Mouse (Mus musculus): ENCODE results near the gene Gabrg1.

Gabrg1 gene

GRCm38 (mm10) chr5:70842192-70843095, at the start of gene Gabrg1:
Gene Gabrg1 (minus strand): TSS chr5:70842617.
- DNase-seq (ENCODE audit: low read depth): no peak

DNA sequence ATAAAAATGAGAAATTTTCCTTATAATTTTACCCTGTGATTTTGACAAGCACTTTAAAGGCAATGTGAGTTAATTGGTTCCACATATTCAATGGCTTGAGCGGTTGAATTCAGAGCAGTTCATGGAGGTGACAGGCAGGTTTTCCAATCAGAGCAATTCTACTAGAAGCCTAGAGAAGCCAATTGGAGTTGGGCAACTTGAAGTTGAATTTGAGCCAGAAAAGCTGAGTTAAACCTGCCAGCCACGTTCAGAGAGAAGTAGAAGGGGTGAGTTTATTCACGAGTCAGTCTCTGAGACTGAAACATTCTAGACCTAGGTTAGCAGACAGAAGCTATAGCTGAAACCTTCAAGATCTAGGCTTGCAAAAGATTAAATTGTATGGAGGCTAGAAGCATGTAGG, 41.6 kb upstream of the Gabrg1 start:
- no peak for DNase-seq (ENCODE audit: low read depth)

GRCm38 (mm10) chr5:70870081-70870480, 27.7 kb upstream of the Gabrg1 start:
- DNase-seq (ENCODE audit: low read depth): no peak

GRCm38 (mm10) chr5:70843096-70843734, 798 bp upstream of the Gabrg1 start:
- DNase-seq (ENCODE audit: low read depth): no peak

DNA sequence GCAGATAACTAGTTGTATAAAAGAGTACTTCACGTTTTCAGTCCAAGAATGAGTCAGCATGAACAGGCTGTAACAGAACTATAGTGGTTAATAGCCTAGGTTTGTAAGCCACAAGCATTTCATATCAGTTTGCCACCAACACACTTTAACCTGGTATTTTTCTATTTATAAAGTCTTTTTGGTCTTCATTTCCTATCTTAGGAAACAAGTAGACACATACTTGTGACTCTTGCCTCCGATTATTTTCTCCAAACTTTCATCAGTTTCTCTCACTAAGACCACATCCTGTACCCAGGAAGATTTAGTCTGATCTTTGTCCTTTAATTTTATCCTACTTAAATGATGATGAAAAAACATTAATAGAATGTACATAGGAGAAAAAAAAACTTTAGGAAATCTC, 23.7 kb downstream of the Gabrg1 start:
- DNase-seq (ENCODE audit: low read depth): no peak

DNA sequence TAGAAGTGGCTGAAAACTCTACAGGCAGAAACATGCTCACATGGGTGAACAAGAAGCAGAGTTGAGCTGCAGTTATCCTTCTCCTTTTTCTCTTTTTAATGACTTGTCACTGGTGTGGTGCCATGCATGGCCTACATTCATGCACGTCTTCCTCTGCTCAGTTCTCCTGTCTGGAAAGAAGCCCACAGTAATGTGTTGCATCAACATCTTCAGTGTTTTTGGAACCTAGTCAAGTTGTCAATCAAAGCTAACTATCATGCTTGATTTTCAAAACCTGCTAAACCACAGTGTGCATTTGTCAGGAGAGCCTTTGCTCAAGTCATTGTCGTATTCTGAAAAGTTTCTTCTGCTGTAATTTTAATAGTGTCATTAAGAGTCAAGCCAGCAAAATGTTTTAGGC, 106.3 kb downstream of the Gabrg1 start:
- DNase-seq (ENCODE audit: low read depth): no peak

DNA sequence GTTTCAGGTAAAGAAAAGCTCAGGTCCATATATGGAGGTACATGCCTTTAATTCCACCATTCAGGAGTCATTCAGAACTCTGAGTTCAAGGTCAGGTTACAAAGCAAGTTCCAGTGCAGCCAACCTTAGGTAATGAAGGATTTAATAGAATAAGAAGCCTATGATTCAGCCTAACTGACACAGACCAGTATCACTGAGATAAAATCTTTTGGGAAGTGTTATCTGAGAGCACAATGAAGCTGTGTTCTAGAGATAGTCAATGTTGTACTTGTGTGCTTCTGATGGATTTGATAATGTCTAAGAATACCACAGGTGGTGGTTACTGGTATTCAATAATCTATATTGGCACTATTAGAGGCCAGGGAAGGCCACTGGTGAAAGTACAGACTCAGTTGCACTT, 138.1 kb downstream of the Gabrg1 start:
- no peak for DNase-seq (ENCODE audit: low read depth)
